Mouse (Mus musculus): ENCODE measurements at regions not wholly inside any gene's neighbourhood (a gene's known extent, or its start where the extent isn't known, plus 50 kb on each side); places are given as distances from the start of the nearest gene placed in this dataset.

DNA sequence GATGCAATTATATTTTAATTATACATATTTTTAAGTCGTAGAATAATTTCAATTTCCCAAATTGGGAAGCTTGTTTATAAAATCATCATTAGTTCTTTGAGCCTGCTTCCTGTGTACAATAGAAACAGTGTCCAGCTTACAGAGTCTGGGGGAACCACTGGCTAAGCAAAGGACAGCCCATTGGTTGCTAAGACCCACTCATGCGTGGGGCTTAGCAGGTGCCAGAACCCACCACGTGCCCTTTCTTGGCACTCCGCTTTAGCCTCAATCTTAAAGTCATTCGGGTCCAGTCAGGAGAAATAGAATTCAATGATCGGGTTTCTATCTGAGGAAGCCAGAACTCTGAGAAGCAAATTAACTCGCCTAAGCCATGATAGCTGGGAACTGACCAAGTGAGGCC is 100.5 kb upstream of the Smim23 start:
- TF ChIP-seq CTCF (IDR thresholded peaks at IDR 0.05; ENCODE audit: low read depth, low read length) (no peak), POLR2AphosphoS5 (IDR thresholded peaks at IDR 0.05; ENCODE audit: insufficient replicate concordance, low read depth, low read length) (no peak), GATA2 (IDR thresholded peaks at IDR 0.05; ENCODE audit: borderline replicate concordance, low read depth, low read length) (no peak), GATA1 (IDR thresholded peaks at IDR 0.05; ENCODE audit: borderline replicate concordance, low read length) (no peak)

All from G1E (cell line).